Mouse (Mus musculus) embryo, embryonic 11 days (tissue): ENCODE measurements at regions not wholly inside any gene's neighbourhood (a gene's known extent, or its start where the extent isn't known, plus 50 kb on each side); places are given as distances from the start of the nearest gene placed in this dataset.

ENCODE experiments used
- DNase-seq: peaks from one replicate; pipeline ENCODE4 v3.0.0-alpha.2; 2015

- no peak for DNase-seq
These were observed 326.1 kb upstream of the Zfp637 start for GRCm38 (mm10) chr6:117514831-117515230.

GRCm38 (mm10) chr6:117516906-117517305 is 324.1 kb upstream of the Zfp637 start:
- DNase-seq = no peak

GRCm38 (mm10) chr6:117518939-117519338 is 322.0 kb upstream of the Zfp637 start:
- DNase-seq = no peak

GRCm38 (mm10) chr6:117519466-117519865 is 321.5 kb upstream of the Zfp637 start:
- DNase-seq = no peak

- DNase-seq = peak; percentile 64
These were observed 314.6 kb upstream of the Zfp637 start for GRCm38 (mm10) chr6:117526161-117526935.

GRCm38 (mm10) chr6:117527526-117527925 is 313.5 kb upstream of the Zfp637 start:
- DNase-seq = no peak

- no peak for DNase-seq
These were observed 306.8 kb upstream of the Zfp637 start for GRCm38 (mm10) chr6:117534149-117534548.

GRCm38 (mm10) chr6:117534991-117535390 is 306.0 kb upstream of the Zfp637 start:
- DNase-seq = no peak

- DNase-seq = no peak
These were observed 304.9 kb upstream of the Zfp637 start for GRCm38 (mm10) chr6:117536084-117536483.

- no peak for DNase-seq
These were observed 298.5 kb upstream of the Zfp637 start for GRCm38 (mm10) chr6:117542431-117542830.

- no peak for DNase-seq
These were observed 296.4 kb upstream of the Zfp637 start for GRCm38 (mm10) chr6:117544276-117545196.

- DNase-seq = no peak
These were observed 290.1 kb upstream of the Zfp637 start for GRCm38 (mm10) chr6:117550930-117551329.

- DNase-seq = peak; percentile 59
These were observed 288.8 kb upstream of the Zfp637 start for GRCm38 (mm10) chr6:117552006-117552667.

GRCm38 (mm10) chr6:117563159-117563558 is 277.8 kb upstream of the Zfp637 start:
- DNase-seq = no peak

- no peak for DNase-seq
These were observed 277.3 kb upstream of the Zfp637 start for GRCm38 (mm10) chr6:117563704-117564103.

- peak; percentile 17 for DNase-seq
These were observed 274.2 kb upstream of the Zfp637 start for GRCm38 (mm10) chr6:117566786-117567185.

- no peak for DNase-seq
These were observed 273.3 kb upstream of the Zfp637 start for GRCm38 (mm10) chr6:117567691-117568090.

GRCm38 (mm10) chr6:117569576-117570326 is 271.2 kb upstream of the Zfp637 start:
- no peak for DNase-seq

GRCm38 (mm10) chr6:117570346-117570745 is 270.6 kb upstream of the Zfp637 start:
- DNase-seq = no peak

- no peak for DNase-seq
These were observed 270.2 kb upstream of the Zfp637 start for GRCm38 (mm10) chr6:117570791-117571190.

GRCm38 (mm10) chr6:117572006-117572405 is 269.0 kb upstream of the Zfp637 start:
- no peak for DNase-seq

- DNase-seq = no peak
These were observed 267.6 kb upstream of the Zfp637 start for GRCm38 (mm10) chr6:117573371-117573770.

- no peak for DNase-seq
These were observed 266.8 kb upstream of the Zfp637 start for GRCm38 (mm10) chr6:117574146-117574545.
